Mouse (Mus musculus): ENCODE data around the gene Larp4b.

- TF ChIP-seq CTCF (IDR thresholded peaks at IDR 0.05; ENCODE audit: borderline replicate concordance, control insufficient read depth, extremely low read depth, insufficient read depth, low read length, poor library complexity): no peak
- TF ChIP-seq POLR2A (IDR thresholded peaks at IDR 0.05; ENCODE audit: control insufficient read depth, extremely low read depth, insufficient read depth, low read length, poor library complexity): no peak
These were observed 105.8 kb downstream of the Larp4b start for GRCm38 (mm10) chr13:9199465-9199844.

Measured in thymus, adult 2 months (tissue).